Mouse (Mus musculus) gastrocnemius, adult 2 months (tissue): ENCODE results near the gene Gm364. TPM values are rescaled to one million over a fixed set of nuclear protein-coding genes. Genes with fewer than 3 reads are reported as not detected.

Source experiments
- DNase-seq: peaks from one replicate; pipeline ENCODE4 v3.0.0; 2022
- H3K27ac ChIP-seq: fragments of 200-600 bp; 2 replicates; pipeline ENCODE4 v1.8.1; 2022; ENCODE audit warnings: mild to moderate bottlenecking
- H3K4me3 ChIP-seq: fragments of 200-600 bp; 2 replicates; pipeline ENCODE4 v1.8.1; 2022; ENCODE audit warnings: mild to moderate bottlenecking, moderate library complexity
- CTCF ChIP-seq: fragments of 200-600 bp; IDR thresholded peaks from 2 replicates; pipeline ENCODE4 v1.8.1; 2022; ENCODE audit warnings: antibody characterized with exemption, mild to moderate bottlenecking, moderate library complexity
- intact Hi-C: fragments of 180-260 bp; cut with DNase I; formaldehyde crosslinking; loops from one replicate; pipeline ENCODE4 v1.15.1; 2025
- long read RNA-seq, 2 experiments: library from polyadenylated mRNA; stranded (forward); transcript quantifications; one replicate each; pipeline ENCODE4 v2.0.0; 2021
- total RNA-seq, 2 experiments: library from RNA; stranded (reverse); gene quantifications; 2 replicates each; pipeline ENCODE4 v1.2.3; 2021

Gene Gm364
- total RNA-seq = not detected
- long read RNA-seq, experiment 1 = 0 reads
- long read RNA-seq, experiment 2 = 0 reads

GRCm38 (mm10) chrX:57408769-57409168, at the start of gene Gm364:
Gene Gm364 (plus strand): TSS chrX:57409154.
- no peak for DNase-seq
- intact Hi-C loops = no loop called here
- no peak within 1 kb of the TSS for H3K27ac ChIP-seq
- TF ChIP-seq CTCF = no peak
- no peak within 1 kb of the TSS for H3K4me3 ChIP-seq

- intact Hi-C loops = no loop called here
- no peak overlapping the region for H3K4me3 ChIP-seq
- no peak for TF ChIP-seq CTCF
- no peak overlapping the region for H3K27ac ChIP-seq
- no peak for DNase-seq
Observed at GRCm38 (mm10) chrX:57359316-57359715, 49.6 kb upstream of the Gm364 start.

GRCm38 (mm10) chrX:57364891-57365569, 43.9 kb upstream of the Gm364 start:
- DNase-seq = no peak
- H3K4me3 ChIP-seq = no peak overlapping the region
- TF ChIP-seq CTCF = no peak
- H3K27ac ChIP-seq = no peak overlapping the region
- intact Hi-C loops = no loop called here

- intact Hi-C loops = no loop called here
Observed at GRCm38 (mm10) chrX:57372965-57373364, 36.0 kb upstream of the Gm364 start.

GRCm38 (mm10) chrX:57373543-57373942, 35.4 kb upstream of the Gm364 start:
- no peak for TF ChIP-seq CTCF
- Histone ChIP-seq H3K4me3 (no peak overlapping the region), H3K27ac (no peak overlapping the region)
- DNase-seq = no peak
- intact Hi-C loops = no loop called here

More at GRCm38 (mm10) chrX:57372965-57373364, 36.0 kb upstream of the Gm364 start:
- Histone ChIP-seq H3K27ac (no peak overlapping the region), H3K4me3 (no peak overlapping the region)
- no peak for DNase-seq
- no peak for TF ChIP-seq CTCF

- TF ChIP-seq CTCF = no peak
- H3K27ac ChIP-seq = no peak overlapping the region
- intact Hi-C loops = no loop called here
Observed at GRCm38 (mm10) chrX:57374029-57374428, 34.9 kb upstream of the Gm364 start.

GRCm38 (mm10) chrX:57377096-57377495, 31.9 kb upstream of the Gm364 start:
- intact Hi-C loops = no loop called here
- DNase-seq = no peak
- Histone ChIP-seq H3K4me3 (no peak overlapping the region), H3K27ac (no peak overlapping the region)
- TF ChIP-seq CTCF = no peak

More at GRCm38 (mm10) chrX:57374029-57374428, 34.9 kb upstream of the Gm364 start:
- no peak overlapping the region for H3K4me3 ChIP-seq
- no peak for DNase-seq

GRCm38 (mm10) chrX:57378579-57378978, 30.4 kb upstream of the Gm364 start:
- Histone ChIP-seq H3K27ac (no peak overlapping the region), H3K4me3 (no peak overlapping the region)
- DNase-seq = no peak
- no peak for TF ChIP-seq CTCF
- intact Hi-C loops = no loop called here

GRCm38 (mm10) chrX:57380915-57381314, 28.0 kb upstream of the Gm364 start:
- intact Hi-C loops = no loop called here
- Histone ChIP-seq H3K4me3 (no peak overlapping the region), H3K27ac (no peak overlapping the region)
- DNase-seq = no peak
- TF ChIP-seq CTCF = no peak

GRCm38 (mm10) chrX:57392367-57393246, 16.3 kb upstream of the Gm364 start, which contains the start of gene Rbmx:
Gene Rbmx (minus strand): TSS chrX:57393036.
- peak; percentile 80 for DNase-seq
- H3K4me3 ChIP-seq = peak within 1 kb of the TSS; percentile 86
- H3K27ac ChIP-seq = peak within 1 kb of the TSS; percentile 95
- intact Hi-C loops = loop anchor here (5.0 to 10.0 kb wide), 4 partner anchors 55 to 798 kb away; partner anchors contain the start of genes Arhgef6, Htatsf1 and Mmgt1
- TF ChIP-seq CTCF = no peak

- no peak for DNase-seq
- Histone ChIP-seq H3K27ac (peak overlapping the region; percentile 95), H3K4me3 (peak overlapping the region; percentile 86)
- no peak for TF ChIP-seq CTCF
- intact Hi-C loops = loop anchor here (5.0 to 10.0 kb wide), 4 partner anchors 56 to 799 kb away; partner anchors contain the start of genes Arhgef6, Htatsf1 and Mmgt1
Observed at GRCm38 (mm10) chrX:57393412-57393811, 15.5 kb upstream of the Gm364 start.

GRCm38 (mm10) chrX:57401388-57401787, 7.6 kb upstream of the Gm364 start:
- DNase-seq = no peak
- intact Hi-C loops = no loop called here
- Histone ChIP-seq H3K27ac (no peak overlapping the region), H3K4me3 (no peak overlapping the region)
- TF ChIP-seq CTCF = no peak

GRCm38 (mm10) chrX:57403651-57404050, 5.3 kb upstream of the Gm364 start:
- peak; percentile 47 for TF ChIP-seq CTCF
- no peak for DNase-seq
- intact Hi-C loops = no loop called here
- no peak overlapping the region for H3K27ac ChIP-seq
- H3K4me3 ChIP-seq = no peak overlapping the region
